Mouse (Mus musculus) adrenal gland, postnatal 0 days (tissue): Measurements from ENCODE around the gene Fer1l5. TPM values are rescaled to one million over a fixed set of nuclear protein-coding genes. Genes with fewer than 3 reads are reported as not detected.

Source experiments
- microRNA-seq: library from miRNA; unstranded; fragments of <30 nt; microRNA quantifications from one replicate; pipeline ENCODE4, GENCODE M21; 2016; ENCODE audit warnings: borderline replicate concordance; ENCODE audit not compliant: insufficient number of aligned reads
- polyA plus RNA-seq: library from polyadenylated mRNA; unstranded; fragments of >200 nt; fragmentation: Nextera tagmentation; extraction: Ambion mirVana; gene quantifications from 2 replicates; pipeline ENCODE4 v1.2.1, GENCODE M21; 2015

The Fer1l5 gene
- 0.39 and 0.51 TPM in 2 replicates for polyA plus RNA-seq

DNA sequence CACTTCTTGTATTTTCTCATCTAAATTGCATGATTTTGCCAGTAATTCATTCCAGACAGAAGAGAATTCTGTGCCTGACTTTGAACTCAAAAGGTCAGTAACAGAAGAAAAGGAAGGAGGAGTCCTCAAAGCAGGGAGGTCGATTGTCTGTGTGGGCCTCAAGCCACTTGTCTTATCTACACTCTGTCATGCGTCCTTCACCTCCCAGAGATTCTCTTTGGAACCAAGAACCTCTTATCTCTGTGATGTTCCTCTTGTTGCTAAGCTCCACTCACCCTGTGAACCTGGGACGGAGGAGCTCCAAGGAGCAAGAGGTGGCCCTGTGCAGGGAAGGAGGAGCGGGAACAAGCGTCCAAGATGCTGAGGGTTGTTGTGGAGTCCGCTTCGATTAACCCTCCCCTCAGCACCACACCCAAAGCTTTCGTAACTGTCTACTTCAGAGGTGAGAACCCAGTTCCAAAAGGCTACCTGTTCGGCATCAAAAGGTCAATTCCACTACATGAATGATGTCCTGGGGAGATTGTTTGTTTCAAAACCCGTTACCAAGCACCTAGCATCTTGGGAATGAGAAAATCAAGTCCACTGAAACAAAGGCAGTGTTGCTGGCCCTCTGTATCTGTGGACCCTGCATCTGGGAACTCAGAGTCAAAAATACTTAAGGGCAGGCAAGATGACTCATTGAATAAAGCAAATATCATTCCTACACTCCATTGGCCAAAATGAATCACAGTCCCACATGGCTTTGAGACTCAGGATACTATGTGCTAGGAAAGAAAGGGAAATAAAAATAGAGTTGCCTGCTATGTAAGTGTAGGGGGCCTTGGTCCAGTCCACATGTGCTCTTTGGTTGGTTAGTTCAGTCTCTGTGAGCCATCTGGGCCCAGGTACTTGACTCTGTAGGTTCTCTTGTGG, at the start of gene Fer1l5:
Fer1l5 (plus strand) TSS at position 358 of the 912 bp plus-strand sequence.

DNA sequence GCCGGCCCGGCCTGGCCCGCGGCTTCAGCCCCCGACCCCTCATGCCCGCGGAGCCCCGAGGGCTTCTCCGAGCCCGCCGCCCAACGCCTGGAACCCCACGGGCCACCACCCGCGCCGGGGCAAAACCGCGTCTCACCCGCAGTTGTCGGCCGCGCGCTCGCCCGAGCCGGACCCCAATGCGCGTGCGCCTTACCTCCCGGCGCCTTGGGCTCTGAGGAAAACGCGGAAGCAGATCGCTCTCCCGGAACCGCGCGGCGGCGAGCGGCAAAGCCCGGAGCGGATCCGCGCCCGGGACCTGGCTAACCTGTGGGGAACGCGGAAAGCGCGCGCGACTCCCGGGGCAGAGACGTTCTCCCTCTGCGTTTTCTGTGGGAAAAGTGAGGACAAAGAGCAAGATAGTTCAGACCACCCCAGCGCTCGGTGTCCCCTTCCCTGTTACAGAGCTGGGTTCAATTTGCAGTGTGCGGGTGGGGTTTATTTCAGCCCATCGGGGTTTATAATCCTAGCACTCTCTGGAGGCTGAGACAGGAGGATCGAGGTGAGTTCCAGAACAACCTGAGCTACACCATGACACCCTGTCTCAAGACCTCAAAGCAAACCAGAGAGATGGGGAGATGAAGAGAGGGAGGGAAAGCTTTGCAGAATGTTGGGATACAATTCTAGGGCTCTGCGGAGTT, 3.0 kb upstream of the Fer1l5 start, which contains the start of gene Kansl3:
Kansl3 (minus strand) TSS at position 213 of the 677 bp plus-strand sequence.

DNA sequence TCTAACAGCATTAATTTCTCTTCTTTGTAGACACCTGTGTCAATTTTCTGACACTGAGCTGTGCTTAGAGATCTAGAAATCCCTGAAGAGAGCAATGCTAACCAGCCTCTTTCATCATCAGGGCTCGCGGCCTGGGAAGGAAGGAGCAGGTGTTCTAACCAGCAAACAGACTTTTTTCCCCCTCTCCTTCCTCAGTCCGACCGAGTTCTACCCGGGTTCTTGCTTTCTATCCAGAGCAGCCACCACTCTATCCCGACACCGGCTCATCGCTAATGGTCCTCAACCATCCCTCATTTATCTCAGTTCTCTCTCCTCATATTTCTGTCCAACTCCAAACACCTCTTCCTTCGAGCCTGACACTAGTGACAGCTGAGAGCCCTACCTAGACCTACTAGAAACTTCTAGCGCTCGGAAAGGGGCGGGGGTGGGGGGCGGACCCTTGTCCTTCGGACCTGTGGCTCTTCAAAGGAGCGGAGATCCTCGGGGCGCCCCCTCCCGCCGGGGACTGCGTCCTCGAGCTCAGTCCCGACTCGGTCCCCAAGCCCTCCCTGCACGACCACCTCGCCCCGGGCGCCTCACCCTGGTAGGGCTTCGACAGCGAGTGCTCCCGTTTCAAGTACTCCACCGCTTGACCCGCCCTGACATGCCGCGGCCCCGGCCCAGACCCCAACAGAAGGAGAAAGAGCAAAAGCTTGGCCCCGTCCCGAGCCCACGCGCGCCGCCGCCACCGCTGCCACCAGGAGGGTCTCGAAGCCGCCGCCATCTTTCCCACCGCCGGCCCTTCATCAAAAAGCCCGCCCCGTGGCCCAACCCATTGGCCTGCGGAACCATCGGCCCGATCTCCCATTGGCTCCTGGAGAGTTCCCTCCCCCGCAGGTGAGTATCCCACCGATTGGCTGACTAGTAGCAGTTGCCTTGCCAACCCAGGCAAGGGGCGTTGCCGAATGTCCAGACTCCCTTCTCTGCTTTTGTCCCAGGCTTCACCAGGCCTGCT, 72.7 kb downstream of the Fer1l5 start, which contains the start of gene Lman2l:
Lman2l (minus strand) TSS at position 801 of the 994 bp plus-strand sequence.

DNA sequence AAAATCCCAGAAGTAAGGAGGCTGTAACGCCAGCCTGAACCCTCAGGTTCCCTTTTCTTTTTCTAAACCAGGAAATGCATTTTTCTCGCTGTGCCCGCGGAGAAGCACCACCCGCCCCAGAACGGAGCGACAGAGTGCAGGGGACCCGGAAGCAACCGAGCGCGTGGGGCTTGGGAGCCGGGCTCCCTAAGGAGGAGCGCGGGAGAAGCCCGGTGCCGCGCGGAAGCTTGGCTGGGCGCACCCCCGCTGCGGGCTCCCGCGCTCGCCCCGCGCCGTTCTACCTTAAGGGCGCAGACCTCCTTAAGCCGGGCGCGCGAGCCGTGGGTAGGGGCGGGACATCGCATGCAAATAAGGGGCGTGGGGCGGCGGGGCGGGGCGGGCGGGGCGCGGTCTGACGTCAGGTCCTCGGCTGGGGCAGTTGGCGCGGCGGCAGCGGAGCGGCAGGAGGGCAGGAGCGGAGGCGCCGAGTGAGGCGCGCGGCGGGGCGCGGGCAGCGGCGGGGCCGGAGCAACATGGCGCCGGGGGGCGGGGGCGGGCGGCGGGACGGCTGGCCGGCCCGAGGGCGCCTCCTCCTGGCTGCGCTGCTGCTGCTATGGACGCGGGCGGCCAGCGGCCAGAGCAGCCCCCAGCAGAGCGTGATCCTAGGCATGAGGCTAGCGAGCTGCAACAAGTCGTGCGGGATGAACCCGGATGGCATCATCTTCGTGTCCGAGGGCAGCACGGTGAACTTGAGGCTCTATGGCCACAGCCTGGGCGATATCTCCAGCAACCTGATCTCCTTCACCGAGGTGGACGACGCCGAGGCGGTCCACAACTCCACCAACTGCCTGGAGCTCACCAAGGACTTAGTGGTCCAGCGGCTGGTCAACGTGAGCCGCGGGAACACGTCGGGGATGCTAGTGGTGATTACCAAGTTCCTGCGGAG, 99.4 kb downstream of the Fer1l5 start, which contains the start of gene Cnnm4:
Cnnm4 (plus strand) TSS at position 440 of the 925 bp plus-strand sequence.

Small RNA genes lying within 50 kb of the gene (microRNA-seq; reads per million reads assigned to microRNA genes)
- gene Mir6898: not detected

Other genes with a start within 250 kb of the Fer1l5 start
- 20.9 and 30.3 TPM in 2 replicates for gene Uggt1, start 127.6 kb upstream of the Fer1l5 start, polyA plus RNA-seq
- 3.2 and 4.5 TPM in 2 replicates for gene Neurl3, start 97.6 kb upstream of the Fer1l5 start, polyA plus RNA-seq
- 3.6 and 5.7 TPM in 2 replicates for gene Arid5a, start 64.6 kb upstream of the Fer1l5 start, polyA plus RNA-seq
- 24.2 and 34.4 TPM in 2 replicates for gene Kansl3, start 3.1 kb upstream of the Fer1l5 start, polyA plus RNA-seq
- 23.1 and 36.0 TPM in 2 replicates for gene Lman2l, start 73.0 kb downstream of the Fer1l5 start, polyA plus RNA-seq
- 4.1 and 6.3 TPM in 2 replicates for gene Cnnm4, start 99.3 kb downstream of the Fer1l5 start, polyA plus RNA-seq
- gene Cnnm3, start 139.6 kb downstream of the Fer1l5 start, polyA plus RNA-seq: 3.9 and 4.6 TPM in 2 replicates
- 5.6 and 17.0 TPM in 2 replicates for gene Ankrd23, start 164.6 kb downstream of the Fer1l5 start, polyA plus RNA-seq
- 0.20 and 0.50 TPM in 2 replicates for gene Gm42417, start 167.1 kb downstream of the Fer1l5 start, polyA plus RNA-seq
- gene Ankrd39, start 175.2 kb downstream of the Fer1l5 start, polyA plus RNA-seq: 22.3 and 26.6 TPM in 2 replicates
- gene Sema4c, start 186.1 kb downstream of the Fer1l5 start, polyA plus RNA-seq: 8.9 and 11.4 TPM in 2 replicates